Mouse (Mus musculus): ENCODE data around the gene Prss2.
"Not testable (repeated sequence)": the region's sequence is repeated elsewhere in the genome, so short reads cannot be mapped to it uniquely, and the experiment has no call there.

Prss2 gene

DNA sequence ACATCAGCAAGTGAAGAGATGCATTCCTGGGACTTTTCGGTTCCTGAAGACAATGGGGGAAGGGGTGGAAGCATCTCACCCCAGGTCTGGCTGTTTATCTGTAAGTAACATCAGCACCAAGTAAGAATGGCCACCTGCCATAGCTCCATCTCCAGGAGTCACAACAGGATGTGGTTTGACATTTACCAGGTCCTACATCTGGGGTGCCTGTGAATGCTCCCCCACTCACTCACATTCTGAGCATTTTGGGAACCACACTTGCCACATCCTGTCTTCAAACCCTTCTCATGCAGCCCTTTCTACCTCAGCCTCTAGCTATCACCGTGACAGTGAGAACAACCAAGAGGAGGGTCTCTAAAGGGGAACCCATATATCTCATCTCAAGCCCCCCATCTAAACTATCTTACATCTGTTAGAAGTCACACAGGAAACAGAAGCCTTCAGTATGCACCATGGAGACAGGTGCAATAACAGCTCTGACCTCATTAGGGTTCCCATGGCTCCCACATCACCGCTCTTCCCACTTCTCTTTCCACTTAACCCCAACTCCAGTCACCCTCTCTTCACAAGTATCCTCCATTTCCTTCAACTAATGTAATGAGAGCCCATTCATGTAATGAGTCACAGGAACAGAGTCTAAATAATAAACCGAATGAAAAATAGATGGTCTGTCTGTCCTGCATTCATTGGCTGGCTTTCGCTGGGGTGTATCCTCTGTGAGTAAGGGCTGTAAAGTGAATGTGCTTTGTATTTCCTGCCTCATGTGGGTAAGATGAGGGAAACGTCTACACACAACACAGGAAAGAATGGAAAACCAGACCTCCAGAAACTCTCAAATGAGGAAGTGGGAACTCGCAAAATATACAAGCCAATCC lies 32.9 kb downstream of the Prss2 start:
- DNase-seq (ENCODE audit: low spot score): no peak

DNA sequence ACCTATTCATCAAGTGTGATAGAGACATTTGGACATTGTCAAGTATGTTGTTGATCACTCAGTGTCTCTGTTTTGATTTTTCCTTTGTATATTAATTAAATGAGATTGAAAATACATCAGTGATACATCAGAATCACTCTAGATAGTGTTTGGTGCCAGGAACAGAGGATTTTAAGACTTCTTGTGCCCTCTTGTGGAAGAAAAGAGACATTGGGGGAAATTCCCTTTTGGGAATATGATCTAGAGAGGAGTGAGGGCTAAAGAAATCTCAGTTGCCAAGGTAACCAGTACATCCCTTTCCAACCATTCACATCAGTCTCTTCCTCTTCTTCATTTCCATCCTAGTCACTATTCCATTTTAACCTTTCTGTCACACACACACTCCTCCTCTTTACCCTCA lies 34.8 kb downstream of the Prss2 start:
- no peak for DNase-seq (ENCODE audit: low spot score)

- no peak for DNase-seq (ENCODE audit: low spot score)
Measured at GRCm38 (mm10) chr6:41557468-41557867, 35.9 kb downstream of the Prss2 start.

DNA sequence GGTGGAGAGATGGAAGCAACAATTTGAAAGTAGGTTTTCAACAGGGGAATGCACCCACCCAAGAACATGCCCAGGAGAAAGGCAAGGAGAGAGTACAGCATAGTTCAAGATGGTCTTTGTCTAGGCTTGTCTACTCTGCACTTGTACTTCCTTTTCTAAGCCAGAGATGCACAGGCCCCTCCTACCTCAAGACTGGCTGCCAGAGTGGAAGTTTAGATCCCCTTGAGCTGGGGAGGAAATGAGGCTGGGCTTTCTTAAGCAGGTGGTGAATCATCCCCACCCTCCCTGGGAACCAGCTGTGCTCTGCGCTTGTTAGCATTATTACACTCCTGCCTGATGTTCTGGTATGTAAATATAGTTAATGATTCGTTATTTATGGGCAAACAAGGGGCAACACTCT lies 36.7 kb downstream of the Prss2 start:
- DNase-seq (ENCODE audit: low spot score): no peak

DNA sequence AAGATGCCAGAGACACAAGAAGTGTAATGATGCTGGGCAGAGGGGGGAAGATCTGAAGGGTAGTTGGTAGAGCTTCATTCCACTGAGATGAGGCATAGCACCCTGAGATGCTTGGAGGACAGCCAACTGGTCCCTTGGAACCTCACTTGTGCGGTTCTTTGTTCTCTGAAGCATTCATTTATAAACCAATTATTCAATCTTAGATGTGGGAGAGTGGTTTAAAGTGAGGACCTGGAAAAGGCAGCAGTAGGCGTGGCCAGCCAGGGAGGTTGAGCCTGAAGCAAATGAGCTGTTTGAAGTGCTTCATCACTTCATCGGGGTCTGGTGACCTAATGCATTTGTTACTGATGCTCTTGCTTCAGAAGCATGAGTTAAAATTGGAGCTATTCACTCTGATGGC lies 37.7 kb downstream of the Prss2 start:
- DNase-seq (ENCODE audit: low spot score): no peak

GRCm38 (mm10) chr6:41560273-41560672 lies 38.7 kb downstream of the Prss2 start:
- no peak for DNase-seq (ENCODE audit: low spot score)

DNA sequence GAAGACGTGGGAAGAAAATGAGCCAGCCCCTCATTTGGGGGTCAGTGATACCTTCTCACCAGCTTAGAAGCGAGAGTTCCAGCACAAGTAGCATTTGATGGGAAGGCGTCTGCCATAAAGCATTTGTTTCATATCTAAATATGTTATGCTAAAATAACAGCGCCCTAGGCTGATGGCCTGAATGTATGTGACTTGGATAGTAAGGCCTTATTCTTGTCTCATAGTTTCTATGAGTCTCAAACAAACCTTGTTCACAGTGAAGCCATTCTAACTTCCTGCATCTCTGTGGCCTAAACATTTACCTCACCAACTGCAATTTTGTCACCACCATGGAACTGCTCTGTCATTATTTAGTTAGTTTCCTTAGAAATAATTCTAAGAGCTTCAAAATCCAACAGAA lies 41.0 kb downstream of the Prss2 start:
- no peak for DNase-seq (ENCODE audit: low spot score)

DNA sequence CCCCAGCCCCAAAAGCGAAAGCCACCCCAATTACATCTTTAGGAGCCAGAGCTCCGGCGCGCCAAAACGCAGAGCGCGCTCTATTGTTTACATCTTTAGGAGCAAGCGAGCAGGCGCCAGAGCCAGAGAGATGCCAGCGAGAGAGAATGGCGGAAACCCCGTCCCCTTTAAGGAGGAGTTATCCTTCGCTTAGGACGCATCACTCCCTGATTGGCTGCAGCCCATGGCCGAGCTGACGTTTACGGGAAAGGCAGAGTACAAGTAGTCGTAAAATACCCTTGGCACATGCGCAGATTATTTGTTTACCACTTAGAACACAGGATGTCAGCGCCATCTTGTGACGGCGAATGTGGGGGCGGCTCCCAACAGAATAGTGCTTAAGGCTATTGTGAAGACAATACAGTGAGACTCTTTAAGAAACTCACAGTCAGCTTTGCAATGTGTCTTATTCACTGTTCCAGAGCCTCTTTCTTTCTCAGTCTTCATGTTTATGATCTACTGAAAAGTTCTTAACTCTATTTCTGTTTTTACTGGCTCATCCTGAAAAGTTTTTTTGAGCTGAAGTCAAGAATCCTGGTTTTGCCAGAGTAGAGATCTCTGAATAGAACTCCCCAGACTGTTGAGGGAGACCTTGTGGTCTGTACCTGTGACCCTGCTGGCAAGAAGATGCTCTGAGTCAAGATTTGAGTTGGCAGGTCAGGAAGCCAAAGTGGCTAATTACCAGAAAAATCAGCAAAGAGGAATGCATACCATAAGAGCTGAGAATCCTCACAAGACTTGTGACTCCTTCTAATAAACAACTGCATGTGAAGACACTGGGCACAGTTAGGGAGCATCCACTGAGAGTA lies 41.7 kb downstream of the Prss2 start:
- not testable (repeated sequence) for DNase-seq (ENCODE audit: low spot score)

DNA sequence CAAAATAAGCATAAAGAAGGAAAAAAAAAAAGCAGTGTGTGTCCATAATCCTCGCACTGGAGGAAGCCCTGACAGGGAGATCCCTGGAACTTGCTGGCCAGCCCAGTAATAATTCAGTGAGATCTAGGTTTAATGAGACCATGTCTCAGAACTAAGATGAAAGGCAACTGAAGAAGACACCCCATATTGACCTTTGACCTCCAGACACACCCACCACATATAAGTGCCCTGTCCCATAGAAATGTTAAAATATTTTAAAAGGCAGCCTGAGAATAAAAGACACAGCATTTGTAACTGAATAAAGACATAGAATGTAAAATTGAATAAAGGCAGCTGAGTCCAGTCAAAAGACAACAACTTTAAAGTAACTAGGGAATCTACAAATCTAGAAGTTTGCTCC lies 43.7 kb downstream of the Prss2 start:
- no peak for DNase-seq (ENCODE audit: low spot score)

- no peak for DNase-seq (ENCODE audit: low spot score)
Measured at GRCm38 (mm10) chr6:41566965-41567364, 45.4 kb downstream of the Prss2 start.

DNA sequence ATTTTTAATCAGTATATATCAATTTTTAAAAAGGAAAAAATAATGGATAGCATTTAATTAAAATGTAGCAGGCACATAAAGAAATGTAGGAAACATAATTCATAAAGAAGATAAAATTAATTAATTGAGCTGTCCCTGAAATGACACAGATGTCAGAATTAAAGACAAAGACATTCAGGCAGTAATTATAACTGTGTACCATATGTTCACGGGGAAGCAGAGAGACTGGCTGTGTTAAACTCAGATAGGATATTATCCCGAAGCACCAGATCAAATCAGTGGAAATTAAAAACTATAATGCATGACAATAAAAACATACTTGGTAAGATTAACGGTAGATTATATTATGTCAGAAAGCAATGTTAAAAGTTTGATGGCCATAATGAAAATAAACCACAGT lies 47.5 kb downstream of the Prss2 start:
- no peak for DNase-seq (ENCODE audit: low spot score)

Measured in ovary, postnatal 14 days (tissue).